Mouse (Mus musculus) G1E (cell line): ENCODE data around the gene Cobll1. TPM values are rescaled to one million over a fixed set of nuclear protein-coding genes. Genes with fewer than 3 reads are reported as not detected.

ENCODE experiments used
- ATAC-seq: 2 replicates; pipeline ENCODE4 v1.8.0; 2016; ENCODE audit warnings: mild to moderate bottlenecking; ENCODE audit not compliant: insufficient number of reproducible peaks, poor library complexity, low FRiP score, severe bottlenecking; ENCODE audit errors: extremely low read depth
- DNase-seq: peaks from one replicate; pipeline ENCODE4 v3.0.0; 2012; ENCODE audit warnings: low spot score
- H3K27me3 ChIP-seq: 2 replicates; pipeline ENCODE4 v1.6.1; 2012; ENCODE audit warnings: mild to moderate bottlenecking, low read length, inconsistent platforms; ENCODE audit not compliant: insufficient read depth
- H3K36me3 ChIP-seq: replicated peaks from 2 replicates; pipeline ENCODE3; 2012; ENCODE audit warnings: mild to moderate bottlenecking, inconsistent platforms
- H3K4me1 ChIP-seq: 2 replicates; pipeline ENCODE4 v1.6.1; 2012; ENCODE audit warnings: low read depth, low read length, inconsistent platforms, mixed read lengths; ENCODE audit not compliant: insufficient read depth
- H3K4me3 ChIP-seq: 2 replicates; pipeline ENCODE4 v1.5.1; 2012; ENCODE audit warnings: low read depth, mild to moderate bottlenecking, inconsistent platforms, low read length, moderate library complexity, mixed read lengths
- H3K9me3 ChIP-seq: replicated peaks from 2 replicates; pipeline ENCODE4 v1.6.1; 2012; ENCODE audit warnings: inconsistent platforms
- CTCF ChIP-seq: IDR thresholded peaks from 2 replicates; pipeline ENCODE4 v1.5.1; 2012; ENCODE audit warnings: low read depth, low read length, inconsistent platforms, mixed read lengths
- GATA1 ChIP-seq: IDR thresholded peaks from 2 replicates; pipeline ENCODE4 v1.6.1; 2012; ENCODE audit warnings: borderline replicate concordance, low read length, inconsistent platforms, mixed read lengths
- GATA2 ChIP-seq: IDR thresholded peaks from 2 replicates; pipeline ENCODE4 v1.6.1; 2012; ENCODE audit warnings: low read depth, low read length, inconsistent platforms, borderline replicate concordance
- POLR2AphosphoS5 ChIP-seq: IDR thresholded peaks from 2 replicates; pipeline ENCODE4 v1.6.1; 2012; ENCODE audit warnings: low read depth, low read length, inconsistent platforms; ENCODE audit not compliant: insufficient replicate concordance
- TAL1 ChIP-seq: conservative IDR thresholded peaks from 2 replicates; pipeline ENCODE4 v1.6.1; 2012; ENCODE audit warnings: low read depth, low read length, inconsistent platforms, mixed read lengths
- polyA plus RNA-seq: library from polyadenylated mRNA; stranded (reverse); fragments of >175 nt; gene quantifications from 2 replicates; pipeline ENCODE4 v1.2.3, GENCODE M21; 2012
- total RNA-seq, 2 experiments: library from RNA; stranded (forward) in 1 of 2; stranded (reverse) in 1 of 2; fragments of 200-1000 nt in 1 of 2; fragments of >200 nt in 1 of 2; fragmentation: Nextera tagmentation in 1 of 2; gene quantifications; 2 replicates each; pipeline ENCODE4 v1.2.3; 2014 to 2017

The Cobll1 gene
- total and polyA plus RNA-seq, 3 experiments: 0.11 to 1.9 TPM; not detected in 1

- no peaks in the 10 kb centered on the region for H3K36me3 ChIP-seq
- DNase-seq (no peak), ATAC-seq (no peak)
- TF ChIP-seq CTCF (no peak), GATA2 (no peak), POLR2AphosphoS5 (no peak), GATA1 (no peak)
- H3K27me3 ChIP-seq: no peaks in the 10 kb centered on the region
- no peaks in the 10 kb centered on the region for H3K4me1 ChIP-seq
- 0 out of 2 replicates have a peak, but pooled peaks cover 4% of the 10 kb centered on the region for H3K9me3 ChIP-seq
- H3K4me3 ChIP-seq: no peak overlapping the region
These were observed 126.0 kb downstream of the Cobll1 start for GRCm38 (mm10) chr2:65113191-65113590.

GRCm38 (mm10) chr2:65104569-65104968 is 134.6 kb downstream of the Cobll1 start:
- ATAC-seq (no peak), DNase-seq (no peak)
- Histone ChIP-seq H3K36me3 (no peaks in the 10 kb centered on the region), H3K4me1 (no peaks in the 10 kb centered on the region), H3K9me3 (peaks cover 5% of the 10 kb centered on the region), H3K4me3 (no peak overlapping the region), H3K27me3 (no peaks in the 10 kb centered on the region)
- TF ChIP-seq CTCF (no peak), GATA1 (no peak), GATA2 (no peak), TAL1 (no peak), POLR2AphosphoS5 (no peak)

- TF ChIP-seq TAL1 (no peak), GATA1 (no peak), POLR2AphosphoS5 (no peak), CTCF (no peak)
- Histone ChIP-seq H3K27me3 (no peaks in the 10 kb centered on the region), H3K36me3 (no peaks in the 10 kb centered on the region), H3K9me3 (peaks cover 6% of the 10 kb centered on the region), H3K4me3 (no peak overlapping the region), H3K4me1 (no peaks in the 10 kb centered on the region)
- DNase-seq (no peak), ATAC-seq (no peak)
These were observed 135.4 kb downstream of the Cobll1 start for GRCm38 (mm10) chr2:65103801-65104200.

- no peaks in the 10 kb centered on the region for H3K4me1 ChIP-seq
- DNase-seq: no peak
- no peak overlapping the region for H3K4me3 ChIP-seq
- TF ChIP-seq TAL1 (no peak), GATA2 (no peak), CTCF (no peak), POLR2AphosphoS5 (no peak), GATA1 (no peak)
- H3K9me3 ChIP-seq: peaks cover 6% of the 10 kb centered on the region
- H3K36me3 ChIP-seq: no peaks in the 10 kb centered on the region
- H3K27me3 ChIP-seq: no peaks in the 10 kb centered on the region
- no peak for ATAC-seq
These were observed 137.8 kb downstream of the Cobll1 start for GRCm38 (mm10) chr2:65101388-65101787.

GRCm38 (mm10) chr2:65100001-65100400 is 139.2 kb downstream of the Cobll1 start:
- Histone ChIP-seq H3K4me1 (no peaks in the 10 kb centered on the region), H3K9me3 (peaks cover 7% of the 10 kb centered on the region), H3K4me3 (no peak overlapping the region), H3K27me3 (no peaks in the 10 kb centered on the region), H3K36me3 (no peaks in the 10 kb centered on the region)
- TF ChIP-seq POLR2AphosphoS5: no peak
- TF ChIP-seq GATA1: no peak
- no peak for TF ChIP-seq GATA2
- TF ChIP-seq CTCF: no peak
- no peak for TF ChIP-seq TAL1
- ATAC-seq (no peak), DNase-seq (no peak)

- Histone ChIP-seq H3K4me1 (no peaks in the 10 kb centered on the region), H3K27me3 (no peaks in the 10 kb centered on the region), H3K4me3 (no peak overlapping the region), H3K36me3 (no peaks in the 10 kb centered on the region), H3K9me3 (peaks cover 12% of the 10 kb centered on the region)
- TF ChIP-seq GATA2 (no peak), TAL1 (no peak), POLR2AphosphoS5 (no peak), GATA1 (no peak), CTCF (no peak)
- no peak for DNase-seq
- ATAC-seq: no peak
These were observed 143.6 kb downstream of the Cobll1 start for GRCm38 (mm10) chr2:65095571-65095970.
